Mouse (Mus musculus): Measurements from ENCODE around the gene Ugt1a9.

The Ugt1a9 gene

DNA sequence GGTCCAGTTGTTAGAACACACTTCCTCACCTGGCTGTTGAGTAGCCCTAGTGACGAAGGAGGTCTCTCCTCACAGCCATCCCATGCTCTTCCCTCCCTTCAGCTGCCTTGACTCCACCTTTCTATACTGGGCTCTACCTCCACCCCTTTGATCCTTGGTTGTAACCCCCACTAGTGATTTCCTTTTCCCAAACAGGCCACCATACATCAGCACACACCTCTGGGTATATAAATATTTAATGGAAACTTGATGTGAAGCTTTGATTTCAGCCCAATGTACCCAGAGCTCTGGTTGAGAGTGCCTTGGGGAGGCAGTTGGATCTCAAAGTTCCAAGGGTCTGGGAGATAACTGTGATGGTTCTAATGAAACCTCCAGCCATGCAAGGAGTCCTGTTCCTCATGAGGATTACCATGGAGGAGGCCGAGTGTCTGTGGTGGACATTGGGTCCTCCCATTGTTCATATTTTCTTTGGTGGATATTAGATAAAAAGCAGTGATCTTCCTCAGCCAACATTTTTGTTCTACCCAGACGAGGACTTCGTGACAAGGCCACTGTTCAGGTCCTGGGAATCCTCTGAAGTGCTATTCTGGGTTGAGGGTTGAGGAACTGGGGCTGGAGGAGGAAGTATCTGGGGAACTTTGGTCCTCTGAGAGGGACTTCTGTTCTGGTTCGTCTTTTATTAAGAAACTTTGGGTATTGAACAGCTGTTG, 156.2 kb downstream of the Ugt1a9 start, which contains the start of gene Mroh2a:
TSS of gene Mroh2a (plus strand) at position 317 of the 710 bp plus-strand sequence.
- CTCF ChIA-PET: no interaction called here
- POLR2A ChIA-PET: interaction anchor here in 1 of 4 experiments (0.5 to 1.0 kb wide), 2 partner anchors 9 to 25 kb away, joined by 3 to 4 read pairs; no protein-coding TSS in a partner anchor

DNA sequence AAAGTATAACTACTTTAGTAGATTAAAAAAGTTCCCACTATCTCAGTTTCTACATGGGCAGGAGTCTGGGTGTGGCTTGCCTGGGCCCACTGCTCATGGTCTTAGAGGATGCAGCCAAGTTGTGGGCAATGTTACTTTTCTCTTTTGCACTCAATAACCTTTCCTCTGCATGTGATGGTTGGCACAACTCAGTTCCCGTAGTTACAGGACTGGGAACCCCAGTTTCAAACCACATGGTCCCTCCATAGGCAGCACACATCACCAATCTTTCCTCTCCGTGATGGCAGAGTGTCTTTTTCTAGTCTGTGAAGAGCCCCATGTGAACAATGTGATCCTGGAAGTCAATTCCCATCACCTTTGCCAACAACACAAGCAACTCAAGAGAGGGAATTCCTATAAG, 156.9 kb downstream of the Ugt1a9 start:
- POLR2A ChIA-PET: no interaction called here

GRCm38 (mm10) chr1:88228121-88228520, 157.5 kb downstream of the Ugt1a9 start:
- ChIA-PET CTCF (no interaction called here), POLR2A (no interaction called here)

More for the DNA sequence above, 156.9 kb downstream of the Ugt1a9 start:
- CTCF ChIA-PET: no interaction called here

DNA sequence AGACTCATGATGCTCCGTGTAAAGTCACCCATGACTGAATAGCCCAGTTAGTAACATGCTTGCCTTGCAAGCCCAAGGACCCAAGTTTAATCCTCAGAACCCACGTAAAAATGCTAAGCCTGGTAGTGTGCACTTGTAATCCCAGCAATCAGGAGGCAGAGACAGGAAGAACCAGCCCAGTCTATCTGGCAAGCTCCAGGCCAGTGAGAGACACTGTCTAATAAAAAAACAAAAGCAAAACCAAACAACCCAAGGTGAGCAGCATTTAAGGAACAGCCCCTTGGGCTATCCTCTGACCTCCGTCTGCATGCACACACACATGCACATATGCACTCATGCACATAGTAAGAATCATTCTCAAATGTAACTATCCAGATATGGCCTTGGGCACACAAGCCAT, 159.0 kb downstream of the Ugt1a9 start:
- CTCF ChIA-PET: interaction anchor here in 1 of 4 experiments (0.6 kb wide), 1 partner anchor 10 kb away, joined by 3 read pairs; no protein-coding TSS in a partner anchor
- POLR2A ChIA-PET: no interaction called here

GRCm38 (mm10) chr1:88229986-88230385, 159.4 kb downstream of the Ugt1a9 start:
- ChIA-PET POLR2A (no interaction called here), CTCF (no interaction called here)

DNA sequence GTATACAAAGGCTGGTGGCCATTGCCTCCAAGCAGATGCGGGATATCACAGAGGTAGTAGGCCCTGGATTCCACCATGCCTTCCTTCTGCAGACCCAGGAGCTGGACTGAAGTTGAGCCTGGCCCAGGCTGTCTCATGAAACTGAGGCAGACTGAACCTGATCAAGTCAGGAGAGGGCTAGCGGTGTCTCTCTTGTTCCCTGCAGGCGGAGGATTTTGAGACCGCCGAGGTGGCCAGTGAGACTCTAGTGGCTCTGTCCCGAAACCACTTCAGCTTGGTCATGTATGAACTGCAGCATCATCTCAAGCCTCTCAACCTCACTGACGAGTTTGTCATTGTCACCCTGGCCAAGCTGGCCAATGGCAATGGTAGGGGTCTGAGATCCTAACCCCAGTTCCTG, 159.8 kb downstream of the Ugt1a9 start:
- POLR2A ChIA-PET: interaction anchor here in 1 of 4 experiments (1.0 kb wide), 1 partner anchor 10 kb away, joined by 4 read pairs; no protein-coding TSS in a partner anchor
- CTCF ChIA-PET: interaction anchor here in 1 of 4 experiments (0.6 kb wide), 1 partner anchor 512 kb away, joined by 3 read pairs; no protein-coding TSS in a partner anchor

DNA sequence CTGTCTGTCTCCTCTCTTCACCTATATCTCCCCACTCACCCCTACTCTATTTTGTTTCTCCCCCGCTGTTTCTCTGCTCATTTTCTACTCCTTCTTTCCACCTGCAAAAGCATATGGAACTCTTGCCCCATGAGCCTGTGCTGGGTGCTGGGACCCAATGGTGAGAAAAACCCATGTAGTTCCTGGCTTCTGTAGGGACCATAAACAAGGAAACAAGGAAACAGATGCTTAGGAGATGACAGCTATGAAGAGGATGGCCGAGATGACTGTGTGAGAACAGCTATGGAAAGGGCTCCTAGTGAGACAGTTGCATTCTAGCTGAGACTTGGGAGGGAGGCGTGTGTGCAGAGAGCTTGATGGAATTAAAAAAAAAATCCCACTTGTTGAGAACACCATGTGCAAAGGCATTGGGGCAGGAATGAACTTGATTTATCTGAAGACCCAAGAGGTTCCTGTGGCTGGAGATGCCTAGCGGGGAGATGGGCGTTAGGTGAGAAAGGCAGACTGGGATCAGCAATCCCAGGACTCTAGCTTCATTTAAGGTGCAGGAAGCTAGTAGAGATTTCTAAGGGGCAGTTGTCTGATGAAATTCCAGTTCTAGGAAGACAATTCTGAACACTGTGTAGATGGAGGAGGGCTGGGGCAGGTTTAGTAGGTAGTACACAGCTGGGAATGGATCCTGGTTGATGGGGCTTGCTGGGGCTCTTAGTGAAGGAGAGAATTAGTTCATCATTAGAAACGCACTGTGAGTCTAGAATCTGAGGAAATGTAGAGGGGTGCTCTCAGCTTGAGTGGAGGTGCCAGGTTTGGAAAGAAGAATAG, 160.6 kb downstream of the Ugt1a9 start:
- CTCF ChIA-PET: interaction anchor here in 2 of 4 experiments (0.6 to 0.8 kb wide), 2 partner anchors 59 to 511 kb away, joined by 3 read pairs; no protein-coding TSS in a partner anchor
- POLR2A ChIA-PET: interaction anchor here in 1 of 4 experiments (1.0 to 1.2 kb wide), 2 partner anchors 9 to 11 kb away, joined by 4 to 5 read pairs; no protein-coding TSS in a partner anchor

GRCm38 (mm10) chr1:88231803-88232499, 161.4 kb downstream of the Ugt1a9 start:
- ChIA-PET POLR2A (interaction anchor here in 1 of 4 experiments (0.7 to 3.0 kb wide), 5 partner anchors 9 to 879 kb away, joined by 3 to 15 read pairs (median 5); no protein-coding TSS in a partner anchor), CTCF (interaction anchor here in 1 of 4 experiments (0.7 kb wide), 1 partner anchor 9 kb away, joined by 3 read pairs; no protein-coding TSS in a partner anchor)

DNA sequence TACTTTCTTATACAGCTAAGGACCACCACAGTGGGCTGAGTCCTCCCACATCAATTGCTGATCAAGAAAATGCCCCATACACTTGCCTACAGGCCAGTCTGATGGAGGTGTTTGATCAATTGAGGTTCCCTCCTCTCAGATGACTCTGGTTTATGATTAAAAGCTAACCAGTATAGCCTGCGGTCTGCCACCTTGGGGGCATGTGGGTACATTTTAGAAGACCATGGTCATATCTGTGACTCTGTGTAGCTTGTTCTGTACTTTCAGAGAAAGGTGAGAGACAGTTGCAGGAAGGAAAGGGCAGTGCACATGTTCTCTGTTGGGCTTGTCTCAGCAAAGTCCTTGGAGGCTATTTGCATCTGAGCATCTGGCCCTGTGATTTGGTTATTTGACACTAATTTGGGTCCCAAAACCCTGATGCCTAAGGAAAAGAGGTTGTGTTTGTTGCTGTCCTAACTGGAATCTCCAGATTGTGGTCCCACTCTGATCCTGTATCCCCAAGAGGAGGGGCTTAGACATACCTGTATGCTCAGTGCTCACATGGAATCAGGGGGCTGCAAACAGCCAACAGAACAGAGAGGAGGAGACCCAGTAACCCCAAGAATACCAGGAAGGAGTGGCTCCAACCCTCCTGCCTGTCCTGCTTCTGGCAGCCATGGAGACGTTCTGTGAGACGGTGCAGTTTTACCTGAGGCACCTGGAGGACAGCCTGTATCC, 162.2 kb downstream of the Ugt1a9 start:
- ChIA-PET CTCF (interaction anchor here in 1 of 4 experiments (0.7 kb wide), 1 partner anchor 10 kb away, joined by 3 read pairs; no protein-coding TSS in a partner anchor), POLR2A (interaction anchor here in 2 of 4 experiments (0.6 to 3.0 kb wide), 7 partner anchors 10 to 880 kb away, joined by 3 to 15 read pairs (median 4); no protein-coding TSS in a partner anchor)

GRCm38 (mm10) chr1:88233421-88234247, 163.0 kb downstream of the Ugt1a9 start:
- POLR2A ChIA-PET: interaction anchor here in 3 of 4 experiments (0.5 to 3.0 kb wide), 8 partner anchors 9 to 32 kb away, joined by 3 to 15 read pairs (median 3); no protein-coding TSS in a partner anchor
- CTCF ChIA-PET: no interaction called here

DNA sequence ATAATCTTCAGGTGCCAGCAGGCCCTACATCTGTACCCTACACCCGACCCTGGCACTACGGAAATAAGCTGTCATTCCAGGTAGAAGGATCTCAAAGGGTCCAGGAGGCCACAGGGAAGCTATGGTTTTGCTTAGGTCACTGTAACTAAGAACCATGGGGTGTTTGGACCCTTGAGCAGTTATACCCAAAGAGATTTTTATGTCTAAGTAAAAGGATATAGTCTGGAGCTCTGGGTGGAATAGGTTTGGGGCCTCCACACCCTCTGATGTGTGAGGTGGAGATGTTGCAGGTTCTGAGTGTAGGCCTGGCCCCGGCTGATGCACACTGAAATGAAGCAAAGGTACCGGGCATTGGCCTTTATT, 163.6 kb downstream of the Ugt1a9 start:
- CTCF ChIA-PET: interaction anchor here in 1 of 4 experiments (0.6 kb wide), 1 partner anchor 666 kb away, joined by 3 read pairs; no protein-coding TSS in a partner anchor
- POLR2A ChIA-PET: interaction anchor here in 2 of 4 experiments (0.5 to 3.0 kb wide), 5 partner anchors 10 to 15 kb away, joined by 3 to 15 read pairs (median 3); no protein-coding TSS in a partner anchor

DNA sequence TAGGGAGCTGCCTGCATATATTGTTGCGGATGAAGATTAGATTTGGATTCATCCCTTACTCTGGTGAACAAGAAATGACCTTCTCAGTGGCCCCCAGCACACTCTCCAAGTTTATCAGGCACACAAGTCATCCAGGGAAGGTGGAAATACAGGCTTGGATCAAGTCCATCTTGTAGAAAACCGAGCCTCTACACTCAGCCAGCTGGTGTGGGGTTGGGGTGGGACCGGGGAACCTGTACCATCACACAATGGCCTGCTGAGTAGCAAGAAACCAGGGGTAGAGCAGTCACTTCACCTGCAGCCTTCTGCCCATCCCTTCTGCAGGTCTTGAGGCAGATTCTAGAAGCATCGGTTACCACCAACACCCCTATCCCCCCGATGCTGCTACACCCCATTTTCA, 164.0 kb downstream of the Ugt1a9 start:
- ChIA-PET POLR2A (interaction anchor here in 1 of 4 experiments (1.2 to 3.0 kb wide), 2 partner anchors 11 to 15 kb away, joined by 4 to 15 read pairs; no protein-coding TSS in a partner anchor), CTCF (interaction anchor here in 2 of 4 experiments (0.6 to 0.8 kb wide), 2 partner anchors 67 to 666 kb away, joined by 3 to 4 read pairs; no protein-coding TSS in a partner anchor)

DNA sequence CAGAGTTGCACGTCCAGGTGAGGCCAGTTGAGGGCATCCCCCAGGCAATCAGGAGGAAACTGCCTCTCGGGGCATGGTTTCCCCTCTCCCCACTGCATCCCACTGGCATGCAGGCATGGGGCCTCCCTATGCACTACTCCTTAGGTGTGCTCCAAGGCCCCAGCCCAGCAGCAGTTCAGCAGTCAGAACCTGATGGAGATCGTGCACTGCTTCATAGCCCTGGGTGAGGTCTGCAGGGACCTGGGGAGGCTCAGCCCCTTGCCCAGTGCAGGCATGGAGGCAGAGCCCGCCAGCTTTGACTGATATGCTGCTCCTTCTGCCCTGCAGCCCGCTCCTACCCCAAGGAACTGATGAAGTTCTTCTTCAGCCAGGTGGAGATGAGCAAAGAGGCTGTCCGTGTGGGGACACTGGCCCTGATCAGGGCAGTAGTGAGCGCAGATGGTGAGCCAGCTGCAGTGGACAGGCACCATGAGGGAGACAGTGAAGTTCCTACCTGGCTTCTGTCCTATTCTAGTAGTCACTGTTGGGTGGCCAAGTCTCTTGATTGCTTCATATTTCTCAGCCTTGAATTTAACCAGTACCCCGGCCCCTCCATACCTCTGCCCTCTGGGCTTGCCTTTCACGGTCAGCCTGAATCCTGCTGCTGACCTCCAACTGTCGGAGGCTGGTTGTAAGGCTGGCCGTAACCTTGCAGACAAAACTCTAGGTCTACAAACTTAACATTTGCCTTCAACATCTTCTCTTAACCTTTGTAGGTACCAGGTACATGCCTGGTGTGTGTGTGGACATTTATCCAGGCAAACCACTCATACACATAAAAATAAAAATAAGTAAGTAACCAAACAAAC, 164.7 kb downstream of the Ugt1a9 start:
- CTCF ChIA-PET: interaction anchor here in 2 of 4 experiments (0.6 to 0.8 kb wide), 2 partner anchors 66 to 667 kb away, joined by 3 to 4 read pairs; no protein-coding TSS in a partner anchor
- POLR2A ChIA-PET: interaction anchor here in 2 of 4 experiments (0.7 to 3.0 kb wide), 5 partner anchors 9 to 97 kb away, joined by 3 to 15 read pairs (median 3); no protein-coding TSS in a partner anchor

DNA sequence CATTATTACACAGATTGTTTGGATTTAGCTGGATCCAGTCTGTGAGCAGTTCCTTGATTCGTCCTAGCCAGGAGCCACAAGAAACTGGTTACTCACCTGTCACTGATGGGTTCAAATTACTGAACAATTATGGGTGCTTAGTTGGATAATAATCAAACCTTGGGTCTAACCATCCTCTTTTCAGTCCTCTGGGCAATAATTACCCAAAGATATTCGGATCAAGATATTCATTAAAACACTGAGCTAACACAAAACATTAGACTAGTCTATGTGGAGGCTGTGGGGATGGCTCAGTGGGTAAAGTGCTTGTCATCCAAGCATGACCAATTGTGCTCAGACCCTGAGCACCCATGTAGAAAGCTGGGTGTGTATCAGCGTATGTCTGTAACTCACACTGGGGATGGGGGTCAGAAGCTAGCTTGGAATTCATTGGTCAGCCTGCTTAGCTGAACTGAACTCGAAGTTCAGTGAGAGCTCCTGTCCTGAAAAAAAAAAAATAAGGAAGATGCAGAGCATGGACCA, 165.4 kb downstream of the Ugt1a9 start:
- ChIA-PET CTCF (interaction anchor here in 1 of 4 experiments (0.6 kb wide), 1 partner anchor 70 kb away, joined by 3 read pairs; no protein-coding TSS in a partner anchor), POLR2A (interaction anchor here in 2 of 4 experiments (0.5 to 1.9 kb wide), 8 partner anchors 10 to 110 kb away, joined by 3 to 6 read pairs (median 4); no protein-coding TSS in a partner anchor)

- ChIA-PET CTCF (interaction anchor here in 2 of 4 experiments (0.7 to 1.5 kb wide), 2 partner anchors 40 to 50 kb away, joined by 3 read pairs; partner anchors contain the start of genes Hjurp (in 1 of the 2) and Trpm8 (in 1 of the 2)), POLR2A (interaction anchor here in 2 of 4 experiments (0.5 to 1.9 kb wide), 6 partner anchors 10 to 998 kb away, joined by 3 to 5 read pairs (median 4); no protein-coding TSS in a partner anchor)
Observed at GRCm38 (mm10) chr1:88237311-88237710, 166.7 kb downstream of the Ugt1a9 start.
